Mouse (Mus musculus): ENCODE data around the gene Ptms. TPM values are rescaled to one million over a fixed set of nuclear protein-coding genes. Genes with fewer than 3 reads are reported as not detected.
A peak's percentile ranks its signal among the peaks of the same experiment; 100 is the strongest.

The Ptms gene
- 683 and 1,784 TPM in 2 replicates for polyA plus RNA-seq (2012; rRNA removed)

GRCm38 (mm10) chr6:124919695-124920317 lies at the start of gene Ptms:
Ptms (minus strand) TSS chr6:124920103.
- Histone ChIP-seq H3K27me3 (ENCODE audit: control insufficient read depth, insufficient read depth, low read length) (no peaks in the 10 kb centered on the region), H3K4me3 (ENCODE audit: low read depth, low read length) (peak within 1 kb of the TSS; percentile 54), H3K4me1 (ENCODE audit: control insufficient read depth, insufficient read depth, insufficient read length, low read length) (peaks cover 24% of the 10 kb centered on the region), H3K36me3 (ENCODE audit: control insufficient read depth, insufficient read depth, low read length) (peaks cover under 1% of the 10 kb centered on the region; the same call in 1 of the 2 replicates), H3K27ac (ENCODE audit: insufficient read depth, low read depth, low read length) (peak within 1 kb of the TSS; percentile 94)
- TF ChIP-seq CTCF (IDR thresholded peaks at IDR 0.05; ENCODE audit: extremely low read depth, insufficient read length, insufficient replicate concordance, low read depth, low read length) (no peak), POLR2A (IDR thresholded peaks at IDR 0.05; ENCODE audit: low read depth, low read length) (peak; percentile 27; the same call in 1 of the 2 replicates)
- WGBS = 1% methylated on average over 13 of the region's 13 CpGs

GRCm38 (mm10) chr6:124967766-124968165 lies 47.9 kb upstream of the Ptms start:
- Histone ChIP-seq H3K27ac (ENCODE audit: insufficient read depth, low read depth, low read length) (no peak overlapping the region), H3K4me1 (ENCODE audit: control insufficient read depth, insufficient read depth, insufficient read length, low read length) (peaks cover 13% of the 10 kb centered on the region), H3K27me3 (ENCODE audit: control insufficient read depth, insufficient read depth, low read length) (no peaks in the 10 kb centered on the region), H3K36me3 (ENCODE audit: control insufficient read depth, insufficient read depth, low read length) (no peaks in the 10 kb centered on the region; the same call in 1 of the 2 replicates), H3K4me3 (ENCODE audit: low read depth, low read length) (no peak overlapping the region)
- WGBS = 47% methylated on average over 4 of the region's 4 CpGs
- TF ChIP-seq CTCF (IDR thresholded peaks at IDR 0.05; ENCODE audit: extremely low read depth, insufficient read length, insufficient replicate concordance, low read depth, low read length) (peak; percentile 55; the same call in 1 of the 2 replicates), POLR2A (IDR thresholded peaks at IDR 0.05; ENCODE audit: low read depth, low read length) (no peak)

- H3K27me3 ChIP-seq (ENCODE audit: control insufficient read depth, insufficient read depth, low read length) = no peaks in the 10 kb centered on the region
- peaks cover 2% of the 10 kb centered on the region for H3K36me3 ChIP-seq (ENCODE audit: control insufficient read depth, insufficient read depth, low read length)
- TF ChIP-seq POLR2A (IDR thresholded peaks at IDR 0.05; ENCODE audit: low read depth, low read length) (no peak), CTCF (IDR thresholded peaks at IDR 0.05; ENCODE audit: extremely low read depth, insufficient read length, insufficient replicate concordance, low read depth, low read length) (peak; percentile 35; the same call in 1 of the 2 replicates)
- H3K4me3 ChIP-seq (ENCODE audit: low read depth, low read length) = no peak overlapping the region
- H3K27ac ChIP-seq (ENCODE audit: insufficient read depth, low read depth, low read length) = no peak overlapping the region
- 92% methylated on average over 7 of the region's 7 CpGs for WGBS
- peaks cover 13% of the 10 kb centered on the region for H3K4me1 ChIP-seq (ENCODE audit: control insufficient read depth, insufficient read depth, insufficient read length, low read length)
Observed at GRCm38 (mm10) chr6:124966466-124967118, 46.7 kb upstream of the Ptms start.

- peaks cover 9% of the 10 kb centered on the region for H3K36me3 ChIP-seq (ENCODE audit: control insufficient read depth, insufficient read depth, low read length)
- peak overlapping the region; percentile 88 for H3K4me3 ChIP-seq (ENCODE audit: low read depth, low read length)
- H3K4me1 ChIP-seq (ENCODE audit: control insufficient read depth, insufficient read depth, insufficient read length, low read length) = peaks cover 13% of the 10 kb centered on the region
- H3K27me3 ChIP-seq (ENCODE audit: control insufficient read depth, insufficient read depth, low read length) = no peaks in the 10 kb centered on the region
- peak overlapping the region; percentile 79; the same call in 1 of the 2 replicates for H3K27ac ChIP-seq (ENCODE audit: insufficient read depth, low read depth, low read length)
- TF ChIP-seq CTCF (IDR thresholded peaks at IDR 0.05; ENCODE audit: extremely low read depth, insufficient read length, insufficient replicate concordance, low read depth, low read length) (no peak), POLR2A (IDR thresholded peaks at IDR 0.05; ENCODE audit: low read depth, low read length) (no peak)
- 5% methylated on average over 15 of the region's 15 CpGs for WGBS
Observed at GRCm38 (mm10) chr6:124965747-124966146, 45.8 kb upstream of the Ptms start.

GRCm38 (mm10) chr6:124965088-124965719 lies 45.3 kb upstream of the Ptms start, which contains the start of gene Cops7a:
Cops7a (minus strand) TSS chr6:124965538.
- H3K4me1 ChIP-seq (ENCODE audit: control insufficient read depth, insufficient read depth, insufficient read length, low read length) = peaks cover 10% of the 10 kb centered on the region
- peak within 1 kb of the TSS; percentile 88 for H3K4me3 ChIP-seq (ENCODE audit: low read depth, low read length)
- under 1% methylated on average over 67 of the region's 68 CpGs for WGBS
- H3K27me3 ChIP-seq (ENCODE audit: control insufficient read depth, insufficient read depth, low read length) = no peaks in the 10 kb centered on the region
- TF ChIP-seq CTCF (IDR thresholded peaks at IDR 0.05; ENCODE audit: extremely low read depth, insufficient read length, insufficient replicate concordance, low read depth, low read length) (no peak), POLR2A (IDR thresholded peaks at IDR 0.05; ENCODE audit: low read depth, low read length) (peak; percentile 88)
- H3K27ac ChIP-seq (ENCODE audit: insufficient read depth, low read depth, low read length) = peak within 1 kb of the TSS; percentile 83
- peaks cover 9% of the 10 kb centered on the region for H3K36me3 ChIP-seq (ENCODE audit: control insufficient read depth, insufficient read depth, low read length)

GRCm38 (mm10) chr6:124964638-124965037 lies 44.7 kb upstream of the Ptms start:
- Histone ChIP-seq H3K4me3 (ENCODE audit: low read depth, low read length) (peak overlapping the region; percentile 88), H3K4me1 (ENCODE audit: control insufficient read depth, insufficient read depth, insufficient read length, low read length) (peaks cover 7% of the 10 kb centered on the region), H3K36me3 (ENCODE audit: control insufficient read depth, insufficient read depth, low read length) (peaks cover 14% of the 10 kb centered on the region), H3K27ac (ENCODE audit: insufficient read depth, low read depth, low read length) (peak overlapping the region; percentile 83; the same call in 1 of the 2 replicates), H3K27me3 (ENCODE audit: control insufficient read depth, insufficient read depth, low read length) (no peaks in the 10 kb centered on the region)
- TF ChIP-seq POLR2A (IDR thresholded peaks at IDR 0.05; ENCODE audit: low read depth, low read length) (no peak), CTCF (IDR thresholded peaks at IDR 0.05; ENCODE audit: extremely low read depth, insufficient read length, insufficient replicate concordance, low read depth, low read length) (no peak)
- WGBS = 11% methylated on average over 16 of the region's 16 CpGs

Measured in small intestine, adult 2 months (tissue).